Mouse (Mus musculus) CD4-positive, CD25-positive, alpha-beta regulatory T cell, adult 2 months (primary cell): ENCODE results near the gene Sowaha.

Experiments used
- DNase-seq: peaks from one replicate; pipeline ENCODE4 v3.0.0-alpha.2; 2012; ENCODE audit warnings: low read depth, low spot score

Sowaha gene

GRCm38 (mm10) chr11:53472709-53473108 is 7.4 kb downstream of the Sowaha start:
- DNase-seq, result no peak

GRCm38 (mm10) chr11:53469968-53470695 is 9.9 kb downstream of the Sowaha start, which contains the start of gene Gm9837:
Gm9837 (minus strand) TSS chr11:53470479.
- DNase-seq, result peak; percentile 92

GRCm38 (mm10) chr11:53469294-53469967 is 10.6 kb downstream of the Sowaha start:
- DNase-seq, result no peak

- peak; percentile 67 for DNase-seq
Observed at GRCm38 (mm10) chr11:53466231-53466971, 13.7 kb downstream of the Sowaha start.

- DNase-seq, result no peak
Observed at GRCm38 (mm10) chr11:53463551-53464424, 16.3 kb downstream of the Sowaha start.

- DNase-seq, result no peak
Observed at GRCm38 (mm10) chr11:53461727-53462126, 18.3 kb downstream of the Sowaha start.

GRCm38 (mm10) chr11:53460192-53460591 is 19.9 kb downstream of the Sowaha start:
- no peak for DNase-seq

GRCm38 (mm10) chr11:53458996-53459395 is 21.1 kb downstream of the Sowaha start:
- DNase-seq, result no peak

GRCm38 (mm10) chr11:53457372-53457954 is 22.6 kb downstream of the Sowaha start:
- DNase-seq, result no peak

GRCm38 (mm10) chr11:53456474-53457371 is 23.4 kb downstream of the Sowaha start, which contains the start of the genes Gm10447 and Shroom1:
Gm10447 (minus strand) TSS chr11:53457110.
Shroom1 (plus strand) TSS chr11:53457205.
- no peak for DNase-seq

- DNase-seq, result no peak
Observed at GRCm38 (mm10) chr11:53453031-53453430, 27.0 kb downstream of the Sowaha start.

- DNase-seq, result no peak
Observed at GRCm38 (mm10) chr11:53452396-53452795, 27.7 kb downstream of the Sowaha start.

GRCm38 (mm10) chr11:53451361-53451760 is 28.7 kb downstream of the Sowaha start:
- no peak for DNase-seq

GRCm38 (mm10) chr11:53450070-53450705 is 29.9 kb downstream of the Sowaha start:
- no peak for DNase-seq

GRCm38 (mm10) chr11:53448529-53448928 is 31.5 kb downstream of the Sowaha start:
- DNase-seq, result no peak

- DNase-seq, result no peak
Observed at GRCm38 (mm10) chr11:53447996-53448395, 32.1 kb downstream of the Sowaha start.

GRCm38 (mm10) chr11:53446183-53446582 is 33.9 kb downstream of the Sowaha start:
- DNase-seq, result no peak

GRCm38 (mm10) chr11:53445562-53445961 is 34.5 kb downstream of the Sowaha start:
- DNase-seq, result no peak

GRCm38 (mm10) chr11:53443861-53444260 is 36.2 kb downstream of the Sowaha start:
- DNase-seq, result peak; percentile 51
